Mouse (Mus musculus) myocyte (in vitro differentiated cells): ENCODE measurements around the gene Prdm2. TPM values are rescaled to one million over a fixed set of nuclear protein-coding genes. Genes with fewer than 3 reads are reported as not detected.

ENCODE experiments used
- H3K27me3 ChIP-seq: one replicate; pipeline ENCODE4 v1.6.1; 2011; ENCODE audit not compliant: control insufficient read depth, insufficient read depth, insufficient read length
- H3K36me3 ChIP-seq: one replicate; pipeline ENCODE4 v1.6.1; 2011; ENCODE audit not compliant: control insufficient read depth, insufficient read depth
- H3K4me2 ChIP-seq: one replicate; pipeline ENCODE4 v1.6.1; 2011; ENCODE audit warnings: low read depth, control low read depth
- H3K4me3 ChIP-seq: one replicate; pipeline ENCODE4 v1.5.1; 2011; ENCODE audit warnings: mild to moderate bottlenecking, control low read depth, moderate library complexity
- H3K79me2 ChIP-seq: one replicate; pipeline ENCODE4 v1.6.1; 2011; ENCODE audit not compliant: control insufficient read depth, insufficient read depth
- H3ac ChIP-seq: one replicate; pipeline ENCODE4 v1.6.1; 2011; ENCODE audit not compliant: control insufficient read depth, insufficient read length
- CEBPB ChIP-seq: IDR thresholded peaks from 2 replicates; pipeline ENCODE4 v1.6.1; 2011; ENCODE audit warnings: mild to moderate bottlenecking, moderate library complexity; ENCODE audit not compliant: poor library complexity, insufficient read depth, severe bottlenecking
- E2F4 ChIP-seq: IDR thresholded peaks from one replicate; pipeline ENCODE4 v1.6.1; 2011; ENCODE audit warnings: mild to moderate bottlenecking, control low read depth, moderate library complexity; ENCODE audit not compliant: insufficient read depth
- MAX ChIP-seq: IDR thresholded peaks from one replicate; pipeline ENCODE4 v1.6.1; 2011; ENCODE audit warnings: low read depth, mild to moderate bottlenecking, control low read depth
- MYOD1 ChIP-seq, 3 experiments: IDR thresholded peaks; one replicate each; pipeline ENCODE4 v1.6.1; 2011; ENCODE audit warnings: control low read depth in 2 of 3, low read depth in 2 of 3, mild to moderate bottlenecking in 2 of 3, moderate library complexity in 1 of 3; ENCODE audit not compliant: insufficient read length in 2 of 3, control insufficient read depth in 1 of 3
- MYOG ChIP-seq, 3 experiments: IDR thresholded peaks; one replicate each; pipeline ENCODE4 v1.6.1; 2011; ENCODE audit warnings: control low read depth in 2 of 3, low read depth in 2 of 3, mild to moderate bottlenecking in 2 of 3; ENCODE audit not compliant: insufficient read length in 2 of 3, control insufficient read depth in 1 of 3, insufficient read depth in 1 of 3
- POLR2A ChIP-seq: IDR thresholded peaks from one replicate; pipeline ENCODE4 v1.6.1; 2011; ENCODE audit warnings: low read depth, mild to moderate bottlenecking, control low read depth, moderate library complexity; ENCODE audit not compliant: insufficient read length
- POLR2AphosphoS2 ChIP-seq: IDR thresholded peaks from one replicate; pipeline ENCODE4 v1.6.1; 2011; ENCODE audit warnings: low read depth, control low read depth; ENCODE audit not compliant: insufficient read length
- REST ChIP-seq: IDR thresholded peaks from one replicate; pipeline ENCODE4 v1.6.1; 2011; ENCODE audit warnings: mild to moderate bottlenecking, control low read depth, moderate library complexity; ENCODE audit not compliant: insufficient read depth, insufficient read length
- SRF ChIP-seq: IDR thresholded peaks from one replicate; pipeline ENCODE4 v1.6.1; 2011; ENCODE audit warnings: low read depth; ENCODE audit not compliant: control insufficient read depth, insufficient read length
- TCF12 ChIP-seq: IDR thresholded peaks from one replicate; pipeline ENCODE4 v1.6.1; 2011; ENCODE audit warnings: mild to moderate bottlenecking, control low read depth; ENCODE audit not compliant: poor library complexity, insufficient read depth, severe bottlenecking
- TCF3 ChIP-seq: IDR thresholded peaks from one replicate; pipeline ENCODE4 v1.6.1; 2011; ENCODE audit warnings: low read depth, control low read depth; ENCODE audit not compliant: insufficient read length
- USF1 ChIP-seq: IDR thresholded peaks from one replicate; pipeline ENCODE4 v1.6.1; 2011; ENCODE audit warnings: low read depth, mild to moderate bottlenecking, control low read depth, moderate library complexity
- polyA plus RNA-seq: library from polyadenylated mRNA; unstranded; fragments of >200 nt; fragmentation: generic; extraction: Trizol; gene quantifications from one replicate; pipeline ENCODE4 v1.2.1, GENCODE M21; 2012; ENCODE audit warnings: missing spikeins

Gene Prdm2
- polyA plus RNA-seq, 1 experiment, result 14.5 TPM

GRCm38 (mm10) chr4:143194328-143194727 is 18.5 kb downstream of the Prdm2 start:
- H3K79me2 ChIP-seq, result peaks cover 20% of the 10 kb centered on the region
- no peak for TF ChIP-seq POLR2A
- TF ChIP-seq REST, result no peak
- TF ChIP-seq TCF12, result no peak
- TF ChIP-seq TCF3, result no peak
- TF ChIP-seq POLR2AphosphoS2, result no peak
- TF ChIP-seq USF1, result no peak
- TF ChIP-seq CEBPB, result no peak
- no peak for TF ChIP-seq SRF
- TF ChIP-seq MYOG (IDR thresholded peaks at IDR 0.05; ENCODE audit: control insufficient read depth in 1 of 3, insufficient read depth in 1 of 3, insufficient read length in 2 of 3, low read depth in 2 of 3), result no peak
- no peak for TF ChIP-seq MAX
- TF ChIP-seq E2F4, result no peak
- no peak for TF ChIP-seq MYOD1 (IDR thresholded peaks at IDR 0.05; ENCODE audit: control insufficient read depth in 1 of 3, insufficient read length in 2 of 3, low read depth in 2 of 3)
- no peaks in the 10 kb centered on the region for H3K27me3 ChIP-seq
- no peak overlapping the region for H3ac ChIP-seq
- H3K4me2 ChIP-seq, result no peak overlapping the region
- H3K36me3 ChIP-seq, result no peaks in the 10 kb centered on the region
- no peak overlapping the region for H3K4me3 ChIP-seq

DNA sequence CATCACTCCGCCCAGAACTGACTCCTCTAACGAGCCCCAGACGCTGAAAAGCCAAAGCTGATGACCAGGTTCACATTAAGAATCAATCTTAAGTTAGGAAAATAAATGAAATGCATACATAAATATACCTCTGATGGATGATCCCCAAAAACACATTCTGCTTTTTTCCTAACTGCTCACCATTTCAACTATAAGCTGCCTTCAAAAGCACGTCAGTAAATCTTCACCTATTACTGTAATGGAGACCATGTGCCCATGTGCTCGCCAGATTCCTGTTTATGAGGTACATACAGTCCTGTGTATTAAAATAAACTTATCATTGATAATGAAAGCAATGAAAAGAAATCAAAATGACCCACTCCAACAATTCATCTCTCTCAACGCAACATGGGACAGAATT is 19.6 kb downstream of the Prdm2 start:
- TF ChIP-seq USF1 (no peak), TCF12 (no peak), E2F4 (no peak), MYOD1 (IDR thresholded peaks at IDR 0.05; ENCODE audit: control insufficient read depth in 1 of 3, insufficient read length in 2 of 3, low read depth in 2 of 3) (no peak), MYOG (IDR thresholded peaks at IDR 0.05; ENCODE audit: control insufficient read depth in 1 of 3, insufficient read depth in 1 of 3, insufficient read length in 2 of 3, low read depth in 2 of 3) (no peak)
- H3K36me3 ChIP-seq, result no peaks in the 10 kb centered on the region
- H3K4me2 ChIP-seq, result no peak overlapping the region
- H3K4me3 ChIP-seq, result no peak overlapping the region
- H3ac ChIP-seq, result no peak overlapping the region
- H3K79me2 ChIP-seq, result peaks cover 22% of the 10 kb centered on the region
- H3K27me3 ChIP-seq, result no peaks in the 10 kb centered on the region

- H3K4me2 ChIP-seq, result no peak overlapping the region
- H3K27me3 ChIP-seq, result no peaks in the 10 kb centered on the region
- peaks cover 3% of the 10 kb centered on the region for H3K36me3 ChIP-seq
- TF ChIP-seq TCF3, result no peak
- TF ChIP-seq MYOG (IDR thresholded peaks at IDR 0.05; ENCODE audit: control insufficient read depth in 1 of 3, insufficient read depth in 1 of 3, insufficient read length in 2 of 3, low read depth in 2 of 3), result no peak
- no peak overlapping the region for H3ac ChIP-seq
- H3K79me2 ChIP-seq, result peaks cover 22% of the 10 kb centered on the region
- no peak overlapping the region for H3K4me3 ChIP-seq
Measured at GRCm38 (mm10) chr4:143191783-143192182, 21.0 kb downstream of the Prdm2 start.

GRCm38 (mm10) chr4:143190657-143191056 is 22.1 kb downstream of the Prdm2 start:
- Histone ChIP-seq H3ac (no peak overlapping the region), H3K4me2 (no peak overlapping the region), H3K36me3 (peaks cover 3% of the 10 kb centered on the region), H3K27me3 (no peaks in the 10 kb centered on the region), H3K4me3 (no peak overlapping the region), H3K79me2 (peaks cover 22% of the 10 kb centered on the region)
- TF ChIP-seq POLR2AphosphoS2 (no peak), MAX (no peak), E2F4 (no peak), REST (no peak), SRF (no peak), MYOG (IDR thresholded peaks at IDR 0.05; ENCODE audit: control insufficient read depth in 1 of 3, insufficient read depth in 1 of 3, insufficient read length in 2 of 3, low read depth in 2 of 3) (no peak), TCF3 (no peak), TCF12 (no peak), CEBPB (no peak), POLR2A (no peak), MYOD1 (IDR thresholded peaks at IDR 0.05; ENCODE audit: control insufficient read depth in 1 of 3, insufficient read length in 2 of 3, low read depth in 2 of 3) (no peak), USF1 (no peak)

- peaks cover 3% of the 10 kb centered on the region for H3K36me3 ChIP-seq
- no peak overlapping the region for H3K4me2 ChIP-seq
- H3K79me2 ChIP-seq, result peaks cover 10% of the 10 kb centered on the region
- no peak overlapping the region for H3K4me3 ChIP-seq
- TF ChIP-seq POLR2AphosphoS2 (no peak), MYOG (IDR thresholded peaks at IDR 0.05; ENCODE audit: control insufficient read depth in 1 of 3, insufficient read depth in 1 of 3, insufficient read length in 2 of 3, low read depth in 2 of 3) (no peak), SRF (no peak), TCF3 (no peak), USF1 (no peak), MYOD1 (IDR thresholded peaks at IDR 0.05; ENCODE audit: control insufficient read depth in 1 of 3, insufficient read length in 2 of 3, low read depth in 2 of 3) (no peak), POLR2A (no peak), E2F4 (no peak), REST (no peak), TCF12 (no peak)
- H3ac ChIP-seq, result no peak overlapping the region
- H3K27me3 ChIP-seq, result no peaks in the 10 kb centered on the region
Measured at GRCm38 (mm10) chr4:143188571-143189191, 24.1 kb downstream of the Prdm2 start.
